Mouse (Mus musculus) kidney, embryonic 14.5 days (tissue): ENCODE measurements around the gene Agps. TPM values are rescaled to one million over a fixed set of nuclear protein-coding genes. Genes with fewer than 3 reads are reported as not detected.

ENCODE experiments used
- ATAC-seq: fragments of 200-750 bp; cut with Nextera tagmentation; 2 replicates; pipeline ENCODE4 v1.8.0; 2017; ENCODE audit warnings: moderate number of reproducible peaks, mild to moderate bottlenecking, moderate TSS enrichment, moderate library complexity; ENCODE audit not compliant: low FRiP score, low TSS enrichment
- H3K27ac ChIP-seq: fragments of 300-500 bp; sonication (generic); 2 replicates; pipeline ENCODE4 v1.5.1; 2014; ENCODE audit warnings: low read depth, mild to moderate bottlenecking, low read length, moderate library complexity, mixed read lengths
- H3K27me3 ChIP-seq: fragments of 300-500 bp; sonication (generic); 2 replicates; pipeline ENCODE4 v1.6.1; 2014; ENCODE audit warnings: mild to moderate bottlenecking, low read length; ENCODE audit not compliant: control insufficient read depth, insufficient read depth
- H3K36me3 ChIP-seq: fragments of 300-500 bp; sonication (generic); 2 replicates; pipeline ENCODE4 v1.6.1; 2014; ENCODE audit warnings: low read length, mixed read lengths; ENCODE audit not compliant: control insufficient read depth, insufficient read depth
- H3K4me1 ChIP-seq: fragments of 300-500 bp; sonication (generic); 2 replicates; pipeline ENCODE4 v1.6.1; 2014; ENCODE audit warnings: low read length, mixed read lengths; ENCODE audit not compliant: control insufficient read depth, insufficient read depth
- H3K4me2 ChIP-seq: fragments of 300-500 bp; sonication (generic); replicated peaks from 2 replicates; pipeline ENCODE4 v1.6.1; 2014; ENCODE audit warnings: low read depth, mild to moderate bottlenecking, low read length
- H3K4me3 ChIP-seq: fragments of 300-500 bp; sonication (generic); 2 replicates; pipeline ENCODE4 v1.5.1; 2014; ENCODE audit warnings: mild to moderate bottlenecking, low read length
- H3K9ac ChIP-seq: fragments of 300-500 bp; sonication (generic); 2 replicates; pipeline ENCODE4 v1.6.1; 2014; ENCODE audit warnings: low read depth, mild to moderate bottlenecking, low read length, moderate library complexity
- H3K9me3 ChIP-seq: fragments of 300-500 bp; sonication (generic); 2 replicates; pipeline ENCODE4 v1.6.1; 2016; ENCODE audit warnings: low read length; ENCODE audit not compliant: control insufficient read depth
- WGBS: fragments of 180-500 bp; shearing (Covaris S2); extraction: QIAGEN DNeasy Blood & Tissue Kit; methylation state at CpG from one replicate; pipeline ENCODE4 v1.1.7; 2014; 5-methylcytosine and 5-hydroxymethylcytosine counted together
- polyA plus RNA-seq: library from polyadenylated mRNA; unstranded; fragments of >200 nt; fragmentation: Nextera tagmentation; extraction: Ambion mirVana; gene quantifications from 2 replicates; pipeline ENCODE4 v1.2.1, GENCODE M21; 2014

The Agps gene
- polyA plus RNA-seq: 33.9 and 51.3 TPM in 2 replicates

DNA sequence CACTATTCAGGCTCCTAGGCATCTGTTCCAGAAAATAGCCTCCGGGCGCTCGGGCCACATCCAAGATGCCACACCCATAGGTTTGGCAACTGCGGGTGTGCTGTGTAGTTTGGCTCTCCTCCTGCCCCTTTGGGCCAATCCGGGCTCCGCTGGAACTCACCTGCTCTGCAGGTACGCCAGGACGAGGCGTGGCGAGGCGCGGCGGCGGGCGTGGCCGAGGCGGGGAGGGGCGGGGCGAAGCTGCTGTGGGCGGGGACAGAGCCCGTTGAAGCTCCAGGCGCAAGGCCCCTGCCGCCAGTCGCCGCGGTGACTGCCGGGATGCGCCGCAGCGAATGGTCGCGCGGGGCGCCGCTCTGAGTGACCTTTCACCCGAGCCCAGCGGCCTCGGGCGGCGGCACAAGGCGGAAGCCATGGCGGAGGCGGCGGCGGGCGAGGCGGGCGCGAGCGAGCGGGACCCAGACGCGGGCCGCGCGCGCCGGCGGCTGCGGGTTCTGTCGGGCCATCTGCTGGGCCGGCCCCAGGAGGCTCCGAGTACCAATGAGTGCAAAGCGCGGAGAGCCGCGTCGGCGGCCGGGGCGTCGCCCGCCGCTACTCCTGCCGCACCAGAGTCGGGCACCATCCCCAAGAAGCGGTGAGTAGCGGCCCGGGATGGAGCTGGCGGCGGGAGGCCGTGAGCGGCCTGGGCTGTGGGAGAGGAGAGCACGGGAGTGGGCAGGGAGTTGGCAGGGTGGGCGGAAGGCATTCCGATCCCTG lies at the start of gene Agps:
Gene Agps, plus strand, starts transcription at position 297 of the 753 bp plus-strand sequence.
- Histone ChIP-seq H3K4me1 (peaks cover 21% of the 10 kb centered on the region; the same call in 1 of the 2 replicates), H3K4me2 (peak within 1 kb of the TSS; percentile 70)

GRCm38 (mm10) chr2:75786075-75786474 lies 45.9 kb upstream of the Agps start:
- no peak overlapping the region for H3K4me2 ChIP-seq
- no peak overlapping the region for H3K27ac ChIP-seq
- no peaks in the 10 kb centered on the region for H3K36me3 ChIP-seq
- H3K4me3 ChIP-seq: no peak overlapping the region
- ATAC-seq: 0 out of 2 replicates have a peak, but pooled peaks have one; percentile 24
- WGBS: 20% methylated on average over 6 of the region's 6 CpGs
- no peaks in the 10 kb centered on the region for H3K27me3 ChIP-seq
- no peaks in the 10 kb centered on the region for H3K9me3 ChIP-seq
- H3K4me1 ChIP-seq: peaks cover 4% of the 10 kb centered on the region; the same call in 1 of the 2 replicates
- no peak overlapping the region for H3K9ac ChIP-seq

More for the DNA sequence above, at the start of gene Agps:
- peak within 1 kb of the TSS; percentile 86 for H3K27ac ChIP-seq
- H3K9ac ChIP-seq: peak within 1 kb of the TSS; percentile 91
- under 1% methylated on average over 81 of the region's 86 CpGs for WGBS
- H3K36me3 ChIP-seq: no peaks in the 10 kb centered on the region
- no peaks in the 10 kb centered on the region for H3K27me3 ChIP-seq
- H3K9me3 ChIP-seq: no peaks in the 10 kb centered on the region
- ATAC-seq: peak; percentile 94
- H3K4me3 ChIP-seq: peak within 1 kb of the TSS; percentile 90

DNA sequence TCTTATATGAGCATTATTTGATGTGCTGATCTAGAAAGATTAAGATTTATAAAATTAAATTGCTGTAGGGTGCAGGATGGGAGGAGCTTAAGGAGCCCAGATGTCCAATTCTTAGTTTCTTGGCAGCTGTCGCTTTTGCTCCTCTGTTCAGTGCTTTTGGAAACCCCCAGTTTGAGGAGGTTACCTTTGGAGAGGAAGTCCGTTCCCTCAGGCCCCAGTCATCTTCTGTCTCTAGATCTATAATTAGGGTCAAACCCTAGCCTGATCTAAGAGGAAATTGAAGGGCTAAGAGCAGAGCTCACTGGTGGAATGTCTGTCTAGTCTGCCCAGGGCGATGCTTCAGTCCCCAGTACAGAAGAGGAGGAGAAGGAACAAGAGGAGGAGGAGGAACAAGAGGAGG lies 43.5 kb upstream of the Agps start:
- no peak overlapping the region for H3K4me3 ChIP-seq
- no peak overlapping the region for H3K27ac ChIP-seq
- H3K4me1 ChIP-seq: peaks cover 4% of the 10 kb centered on the region; the same call in 1 of the 2 replicates
- H3K4me2 ChIP-seq: no peak overlapping the region
- no peaks in the 10 kb centered on the region for H3K36me3 ChIP-seq
- 66% methylated on average over 3 of the region's 3 CpGs for WGBS
- ATAC-seq: no peak
- no peak overlapping the region for H3K9ac ChIP-seq
- no peaks in the 10 kb centered on the region for H3K9me3 ChIP-seq
- H3K27me3 ChIP-seq: no peaks in the 10 kb centered on the region

DNA sequence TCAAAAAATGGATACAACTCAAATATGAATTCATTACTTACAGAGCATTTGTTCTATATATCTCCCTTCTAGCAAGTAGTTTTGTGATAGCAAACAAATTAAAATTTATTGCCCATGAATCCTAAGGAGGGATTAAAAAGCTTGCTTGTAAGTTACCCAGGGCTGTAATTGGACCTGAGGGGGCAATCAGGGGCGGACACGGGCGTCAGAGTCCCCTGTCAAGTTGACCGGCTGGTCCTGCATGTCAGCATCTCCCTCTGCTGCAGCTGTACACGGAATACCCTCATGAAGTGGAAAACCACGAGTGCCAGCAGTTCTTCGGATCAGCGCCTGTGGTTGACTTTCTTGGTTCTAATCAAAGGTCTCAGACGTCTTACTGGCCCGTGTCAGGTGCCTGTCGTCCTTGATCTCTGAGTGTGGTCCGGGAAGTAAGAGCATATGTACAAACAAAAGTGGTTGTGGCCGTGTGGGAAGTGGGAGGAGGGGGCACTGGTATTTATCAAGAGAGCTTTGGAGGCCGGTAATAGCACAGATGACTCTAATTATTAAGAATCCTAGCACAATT lies 41.9 kb upstream of the Agps start:
- H3K4me3 ChIP-seq: no peak overlapping the region
- H3K9ac ChIP-seq: no peak overlapping the region
- no peak overlapping the region for H3K27ac ChIP-seq
- no peaks in the 10 kb centered on the region for H3K36me3 ChIP-seq
- no peaks in the 10 kb centered on the region for H3K9me3 ChIP-seq
- no peaks in the 10 kb centered on the region for H3K27me3 ChIP-seq
- peaks cover 4% of the 10 kb centered on the region; the same call in 1 of the 2 replicates for H3K4me1 ChIP-seq
- H3K4me2 ChIP-seq: no peak overlapping the region; the same call in 1 of the 2 replicates
- 10% methylated on average over 14 of the region's 14 CpGs for WGBS
- peak; percentile 75 for ATAC-seq

DNA sequence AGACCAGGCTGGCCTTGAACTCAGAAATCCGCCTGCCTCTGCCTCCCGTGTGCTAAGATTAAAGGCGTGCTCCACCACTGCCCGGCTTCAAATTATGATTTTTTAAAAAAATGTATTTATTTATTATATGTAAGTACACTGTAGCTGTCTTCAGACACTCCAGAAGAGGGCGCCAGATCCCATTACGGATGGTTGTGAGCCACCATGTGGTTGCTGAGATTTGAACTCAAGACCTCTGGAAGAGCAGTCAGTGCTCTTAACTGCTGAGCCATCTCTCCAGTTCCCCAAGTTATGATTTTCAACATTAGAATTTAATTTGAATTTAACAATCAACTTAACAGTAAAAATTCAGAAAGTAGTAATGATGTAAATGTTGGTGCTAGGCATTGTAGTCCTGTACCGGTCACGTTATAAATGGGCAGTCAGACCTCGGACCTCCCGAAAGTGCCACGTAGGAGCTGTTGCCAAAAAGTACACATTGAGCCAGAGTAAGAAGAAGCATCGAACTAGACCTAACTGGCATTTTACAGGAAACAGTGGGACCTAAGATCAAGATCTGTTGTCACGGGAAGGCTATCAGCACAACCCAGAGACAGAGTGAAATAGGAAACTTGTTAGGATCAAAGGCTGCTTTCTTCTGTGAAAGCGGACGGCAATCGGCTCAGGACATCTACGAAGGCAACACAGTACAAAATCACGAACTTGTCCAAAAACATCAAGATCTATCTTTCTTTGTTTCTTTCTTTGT lies 40.2 kb upstream of the Agps start:
- H3K4me1 ChIP-seq: peaks cover 4% of the 10 kb centered on the region; the same call in 1 of the 2 replicates
- H3K9ac ChIP-seq: no peak overlapping the region
- no peaks in the 10 kb centered on the region for H3K9me3 ChIP-seq
- H3K4me2 ChIP-seq: no peak overlapping the region; the same call in 1 of the 2 replicates
- ATAC-seq: no peak
- no peak overlapping the region for H3K4me3 ChIP-seq
- H3K27ac ChIP-seq: no peak overlapping the region
- 65% methylated on average over 18 of the region's 18 CpGs for WGBS
- H3K36me3 ChIP-seq: no peaks in the 10 kb centered on the region
- no peaks in the 10 kb centered on the region for H3K27me3 ChIP-seq

GRCm38 (mm10) chr2:75792377-75793203 lies 39.4 kb upstream of the Agps start:
- no peak overlapping the region for H3K4me2 ChIP-seq
- H3K9ac ChIP-seq: no peak overlapping the region
- H3K36me3 ChIP-seq: no peaks in the 10 kb centered on the region
- ATAC-seq: peak; percentile 36
- H3K27me3 ChIP-seq: no peaks in the 10 kb centered on the region
- H3K4me3 ChIP-seq: no peak overlapping the region
- H3K4me1 ChIP-seq: peaks cover 4% of the 10 kb centered on the region; the same call in 1 of the 2 replicates
- no peak overlapping the region for H3K27ac ChIP-seq
- WGBS: 43% methylated on average over 12 of the region's 12 CpGs
- H3K9me3 ChIP-seq: no peaks in the 10 kb centered on the region

- H3K27me3 ChIP-seq: no peaks in the 10 kb centered on the region
- H3K4me3 ChIP-seq: no peak overlapping the region
- no peaks in the 10 kb centered on the region for H3K4me1 ChIP-seq
- H3K4me2 ChIP-seq: no peak overlapping the region
- H3K9me3 ChIP-seq: no peaks in the 10 kb centered on the region
- H3K36me3 ChIP-seq: no peaks in the 10 kb centered on the region
- ATAC-seq: no peak
- H3K27ac ChIP-seq: no peak overlapping the region
- H3K9ac ChIP-seq: no peak overlapping the region
- WGBS: 49% methylated on average over 2 of the region's 2 CpGs
Observed at GRCm38 (mm10) chr2:75796181-75796580, 35.8 kb upstream of the Agps start.

- H3K4me1 ChIP-seq: no peaks in the 10 kb centered on the region
- H3K9me3 ChIP-seq: no peaks in the 10 kb centered on the region
- no peak overlapping the region for H3K27ac ChIP-seq
- 0 out of 2 replicates have a peak, but pooled peaks have one; percentile 32 for ATAC-seq
- H3K4me2 ChIP-seq: no peak overlapping the region
- H3K9ac ChIP-seq: no peak overlapping the region
- 33% methylated on average over 4 of the region's 4 CpGs for WGBS
- H3K27me3 ChIP-seq: no peaks in the 10 kb centered on the region
- no peak overlapping the region for H3K4me3 ChIP-seq
- H3K36me3 ChIP-seq: no peaks in the 10 kb centered on the region
Observed at GRCm38 (mm10) chr2:75798434-75798970, 33.5 kb upstream of the Agps start.
